Mouse (Mus musculus) limb, embryonic 10.5 days (tissue): Measurements from ENCODE around the gene Crebrf. TPM values are rescaled to one million over a fixed set of nuclear protein-coding genes. Genes with fewer than 3 reads are reported as not detected.

Experiments used
- polyA plus RNA-seq: library from polyadenylated mRNA; unstranded; fragments of >200 nt; fragmentation: Nextera tagmentation; extraction: Ambion mirVana; gene quantifications from 2 replicates; pipeline ENCODE4 v1.2.1, GENCODE M21; 2016

Gene Crebrf
- polyA plus RNA-seq, 1 experiment from 2014 or later = 1.7 TPM

Other genes starting within 250 kb of the Crebrf start
- gene Ergic1, start 154.2 kb upstream of the Crebrf start, polyA plus RNA-seq = 114 and 121 TPM in 2 replicates
- gene Dusp1, start 153.5 kb upstream of the Crebrf start, polyA plus RNA-seq = 23.5 and 26.1 TPM in 2 replicates
- 104 and 107 TPM in 2 replicates for gene Atp6v0e, start 52.4 kb upstream of the Crebrf start, polyA plus RNA-seq
- gene Bnip1, start 65.4 kb downstream of the Crebrf start, polyA plus RNA-seq = 46.0 and 46.9 TPM in 2 replicates
- gene Nkx2-5, start 129.4 kb downstream of the Crebrf start, polyA plus RNA-seq = 0.10 and 0.14 TPM in 2 replicates
- gene Kifc5b, start 201.4 kb downstream of the Crebrf start, polyA plus RNA-seq = 12.3 and 12.6 TPM in 2 replicates
- 3.5 and 5.0 TPM in 2 replicates for gene Phf1, start 217.4 kb downstream of the Crebrf start, polyA plus RNA-seq
- gene Cuta, start 223.9 kb downstream of the Crebrf start, polyA plus RNA-seq = 184 and 188 TPM in 2 replicates
- 2.8 and 3.1 TPM in 2 replicates for gene Syngap1, start 225.6 kb downstream of the Crebrf start, polyA plus RNA-seq